Mouse (Mus musculus): Measurements from ENCODE around the gene Kbtbd3. TPM values are rescaled to one million over a fixed set of nuclear protein-coding genes. Genes with fewer than 3 reads are reported as not detected.

Gene Kbtbd3
- 0.27 and 0.35 TPM in 2 replicates for polyA plus RNA-seq (2012; rRNA removed)

DNA sequence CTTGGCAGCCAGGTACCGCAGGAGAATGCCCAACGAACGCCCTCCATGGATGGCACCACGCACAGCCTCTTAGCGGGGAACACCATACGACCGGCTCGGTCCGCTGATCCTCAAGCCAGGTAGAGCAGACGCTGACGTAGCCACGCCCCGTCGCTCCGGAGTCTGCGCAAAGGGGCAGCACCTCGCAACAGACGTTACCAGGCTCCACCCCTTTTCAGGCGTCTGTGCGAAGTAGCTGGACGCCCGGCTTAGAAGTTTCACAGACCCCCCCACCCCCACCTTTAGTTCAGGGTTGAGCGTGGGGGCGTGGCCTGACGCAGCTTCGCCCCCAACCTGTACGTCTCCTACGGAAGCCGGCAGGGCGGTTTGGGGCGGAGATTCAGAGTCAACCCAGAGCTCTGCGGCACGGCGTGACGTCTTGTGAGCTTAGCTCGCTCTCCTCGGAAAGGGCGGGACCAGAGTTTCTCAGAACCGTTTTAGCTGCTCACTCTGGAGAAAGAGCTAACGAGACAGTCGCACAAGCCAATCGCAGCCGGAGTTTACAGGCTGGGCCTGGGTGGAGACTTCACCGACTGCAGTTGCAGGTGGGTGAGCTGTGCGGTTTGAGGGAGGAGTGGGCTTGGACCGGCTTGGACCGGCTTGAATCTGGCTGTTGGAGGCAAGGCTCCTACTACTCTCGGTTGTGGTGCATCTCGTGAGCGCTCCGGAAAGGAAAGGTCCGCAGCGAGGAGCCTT is at the start of gene Kbtbd3, which contains the start of gene Aasdhppt:
Gene Kbtbd3, plus strand, starts transcription at position 483 of the 735 bp plus-strand sequence.
Gene Aasdhppt, minus strand, starts transcription at position 121 of the 735 bp plus-strand sequence.
- Histone ChIP-seq H3K27ac (ENCODE audit: control insufficient read depth, insufficient read depth, low read length) (peak within 1 kb of the TSS; percentile 90), H3K27me3 (ENCODE audit: control insufficient read depth, insufficient read depth, low read length) (no peaks in the 10 kb centered on the region), H3K4me1 (replicated peaks; ENCODE audit: control insufficient read depth, insufficient read depth, low read length) (no peaks in the 10 kb centered on the region), H3K36me3 (ENCODE audit: control insufficient read depth, insufficient read depth, low read length) (no peaks in the 10 kb centered on the region), H3K4me3 (ENCODE audit: control insufficient read depth, insufficient read depth, low read length) (peak within 1 kb of the TSS; percentile 82)
- DNase-seq: peak; percentile 99
- under 1% methylated on average over 53 of the region's 53 CpGs for WGBS
- TF ChIP-seq POLR2A (IDR thresholded peaks at IDR 0.05; ENCODE audit: control insufficient read depth, extremely low read depth, insufficient read depth, low read length, poor library complexity): peak; percentile 74
- no peak for TF ChIP-seq CTCF (IDR thresholded peaks at IDR 0.05; ENCODE audit: borderline replicate concordance, control insufficient read depth, extremely low read depth, insufficient read depth, low read length, poor library complexity)

GRCm38 (mm10) chr9:4259841-4260745 is 49.5 kb upstream of the Kbtbd3 start:
- no peak overlapping the region for H3K27ac ChIP-seq (ENCODE audit: control insufficient read depth, insufficient read depth, low read length)
- no peaks in the 10 kb centered on the region for H3K4me1 ChIP-seq (replicated peaks; ENCODE audit: control insufficient read depth, insufficient read depth, low read length)
- no peak for TF ChIP-seq POLR2A (IDR thresholded peaks at IDR 0.05; ENCODE audit: control insufficient read depth, extremely low read depth, insufficient read depth, low read length, poor library complexity)
- TF ChIP-seq CTCF (IDR thresholded peaks at IDR 0.05; ENCODE audit: borderline replicate concordance, control insufficient read depth, extremely low read depth, insufficient read depth, low read length, poor library complexity): no peak
- no peaks in the 10 kb centered on the region for H3K36me3 ChIP-seq (ENCODE audit: control insufficient read depth, insufficient read depth, low read length)
- peak; percentile 3 for DNase-seq
- WGBS: 60% methylated on average over 65 of the region's 65 CpGs
- no peak overlapping the region for H3K4me3 ChIP-seq (ENCODE audit: control insufficient read depth, insufficient read depth, low read length)
- H3K27me3 ChIP-seq (ENCODE audit: control insufficient read depth, insufficient read depth, low read length): no peaks in the 10 kb centered on the region

GRCm38 (mm10) chr9:4260746-4261090 is 48.9 kb upstream of the Kbtbd3 start:
- WGBS: 74% methylated on average over 12 of the region's 12 CpGs
- no peaks in the 10 kb centered on the region for H3K4me1 ChIP-seq (replicated peaks; ENCODE audit: control insufficient read depth, insufficient read depth, low read length)
- H3K27ac ChIP-seq (ENCODE audit: control insufficient read depth, insufficient read depth, low read length): no peak overlapping the region
- no peak for DNase-seq
- no peaks in the 10 kb centered on the region for H3K36me3 ChIP-seq (ENCODE audit: control insufficient read depth, insufficient read depth, low read length)
- H3K4me3 ChIP-seq (ENCODE audit: control insufficient read depth, insufficient read depth, low read length): no peak overlapping the region
- no peaks in the 10 kb centered on the region for H3K27me3 ChIP-seq (ENCODE audit: control insufficient read depth, insufficient read depth, low read length)
- TF ChIP-seq CTCF (IDR thresholded peaks at IDR 0.05; ENCODE audit: borderline replicate concordance, control insufficient read depth, extremely low read depth, insufficient read depth, low read length, poor library complexity) (no peak), POLR2A (IDR thresholded peaks at IDR 0.05; ENCODE audit: control insufficient read depth, extremely low read depth, insufficient read depth, low read length, poor library complexity) (no peak)

DNA sequence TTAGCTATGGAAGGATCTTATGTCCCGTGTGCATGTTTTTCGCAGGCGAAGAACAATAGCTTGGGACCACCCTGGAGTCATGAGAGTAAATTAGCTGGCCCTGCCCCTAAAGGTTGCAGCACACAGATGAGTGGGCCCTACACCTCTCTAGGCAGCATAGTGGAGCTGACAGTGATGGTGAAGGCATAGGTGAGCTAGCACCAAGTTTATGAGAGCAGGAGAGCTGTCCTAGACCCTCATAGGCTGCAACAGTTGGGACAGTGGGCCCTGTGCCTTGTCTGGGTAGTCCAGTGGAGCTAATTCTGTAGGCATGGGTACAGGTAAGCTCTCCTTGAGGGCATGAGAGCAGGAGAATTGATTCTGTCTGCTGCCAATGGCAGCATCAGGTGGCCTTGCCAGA is 42.8 kb upstream of the Kbtbd3 start:
- DNase-seq: no peak
- TF ChIP-seq POLR2A (IDR thresholded peaks at IDR 0.05; ENCODE audit: control insufficient read depth, extremely low read depth, insufficient read depth, low read length, poor library complexity) (no peak), CTCF (IDR thresholded peaks at IDR 0.05; ENCODE audit: borderline replicate concordance, control insufficient read depth, extremely low read depth, insufficient read depth, low read length, poor library complexity) (no peak)
- H3K4me3 ChIP-seq (ENCODE audit: control insufficient read depth, insufficient read depth, low read length): no peak overlapping the region
- H3K36me3 ChIP-seq (ENCODE audit: control insufficient read depth, insufficient read depth, low read length): no peaks in the 10 kb centered on the region
- no peaks in the 10 kb centered on the region for H3K27me3 ChIP-seq (ENCODE audit: control insufficient read depth, insufficient read depth, low read length)
- H3K27ac ChIP-seq (ENCODE audit: control insufficient read depth, insufficient read depth, low read length): no peak overlapping the region
- 95% methylated on average over 3 of the region's 3 CpGs for WGBS
- no peaks in the 10 kb centered on the region for H3K4me1 ChIP-seq (replicated peaks; ENCODE audit: control insufficient read depth, insufficient read depth, low read length)

- no peak for DNase-seq
- no peak overlapping the region for H3K4me3 ChIP-seq (ENCODE audit: control insufficient read depth, insufficient read depth, low read length)
- WGBS: 38% methylated on average over 3 of the region's 3 CpGs
- H3K36me3 ChIP-seq (ENCODE audit: control insufficient read depth, insufficient read depth, low read length): no peaks in the 10 kb centered on the region
- H3K4me1 ChIP-seq (replicated peaks; ENCODE audit: control insufficient read depth, insufficient read depth, low read length): peaks cover 5% of the 10 kb centered on the region
- no peak for TF ChIP-seq POLR2A (IDR thresholded peaks at IDR 0.05; ENCODE audit: control insufficient read depth, extremely low read depth, insufficient read depth, low read length, poor library complexity)
- no peak for TF ChIP-seq CTCF (IDR thresholded peaks at IDR 0.05; ENCODE audit: borderline replicate concordance, control insufficient read depth, extremely low read depth, insufficient read depth, low read length, poor library complexity)
- H3K27me3 ChIP-seq (ENCODE audit: control insufficient read depth, insufficient read depth, low read length): no peaks in the 10 kb centered on the region
- no peak overlapping the region for H3K27ac ChIP-seq (ENCODE audit: control insufficient read depth, insufficient read depth, low read length)
These were observed 25.8 kb upstream of the Kbtbd3 start for GRCm38 (mm10) chr9:4283850-4284249.

GRCm38 (mm10) chr9:4300466-4300865 is 9.2 kb upstream of the Kbtbd3 start:
- Histone ChIP-seq H3K27me3 (ENCODE audit: control insufficient read depth, insufficient read depth, low read length) (no peaks in the 10 kb centered on the region), H3K27ac (ENCODE audit: control insufficient read depth, insufficient read depth, low read length) (no peak overlapping the region), H3K4me1 (replicated peaks; ENCODE audit: control insufficient read depth, insufficient read depth, low read length) (no peaks in the 10 kb centered on the region), H3K4me3 (ENCODE audit: control insufficient read depth, insufficient read depth, low read length) (no peak overlapping the region), H3K36me3 (ENCODE audit: control insufficient read depth, insufficient read depth, low read length) (peaks cover 19% of the 10 kb centered on the region)
- 99% methylated on average over 2 of the region's 2 CpGs for WGBS
- TF ChIP-seq POLR2A (IDR thresholded peaks at IDR 0.05; ENCODE audit: control insufficient read depth, extremely low read depth, insufficient read depth, low read length, poor library complexity) (no peak), CTCF (IDR thresholded peaks at IDR 0.05; ENCODE audit: borderline replicate concordance, control insufficient read depth, extremely low read depth, insufficient read depth, low read length, poor library complexity) (no peak)
- DNase-seq: no peak
